Mouse (Mus musculus) hindbrain, embryonic 14.5 days (tissue): ENCODE results near the gene Prss35. TPM values are rescaled to one million over a fixed set of nuclear protein-coding genes. Genes with fewer than 3 reads are reported as not detected.

Experiments
- ATAC-seq: fragments of 200-750 bp; cut with Nextera tagmentation; 2 replicates; pipeline ENCODE4 v1.8.0; 2017; ENCODE audit warnings: moderate number of reproducible peaks, mild to moderate bottlenecking, moderate TSS enrichment, moderate library complexity; ENCODE audit not compliant: low FRiP score
- DNase-seq: peaks from one replicate; pipeline ENCODE4 v3.0.0-alpha.2; 2015; ENCODE audit warnings: low spot score
- H3K27ac ChIP-seq: fragments of 300-500 bp; sonication (generic); 2 replicates; pipeline ENCODE4 v1.5.1; 2014; ENCODE audit warnings: mild to moderate bottlenecking, moderate library complexity
- H3K27me3 ChIP-seq: fragments of 300-500 bp; sonication (generic); 2 replicates; pipeline ENCODE4 v1.6.1; 2014; ENCODE audit warnings: mild to moderate bottlenecking, low read length, mixed read lengths; ENCODE audit not compliant: control insufficient read depth, insufficient read depth
- H3K36me3 ChIP-seq: fragments of 300-500 bp; sonication (generic); replicated peaks from 2 replicates; pipeline ENCODE4 v1.6.1; 2014; ENCODE audit not compliant: control insufficient read depth, insufficient read depth
- H3K4me1 ChIP-seq: fragments of 300-500 bp; sonication (generic); replicated peaks from 2 replicates; pipeline ENCODE4 v1.6.1; 2014; ENCODE audit warnings: antibody characterized with exemption, low read length, mixed read lengths; ENCODE audit not compliant: control insufficient read depth, insufficient read depth
- H3K4me2 ChIP-seq: fragments of 300-500 bp; sonication (generic); replicated peaks from 2 replicates; pipeline ENCODE4 v1.6.1; 2014; ENCODE audit warnings: mild to moderate bottlenecking, moderate library complexity
- H3K4me3 ChIP-seq: fragments of 300-500 bp; sonication (generic); replicated peaks from 2 replicates; pipeline ENCODE4 v1.5.1; 2014; ENCODE audit warnings: mild to moderate bottlenecking, low read length
- H3K9ac ChIP-seq: fragments of 300-500 bp; sonication (generic); 2 replicates; pipeline ENCODE4 v1.6.1; 2014
- H3K9me3 ChIP-seq: fragments of 300-500 bp; sonication (generic); 2 replicates; pipeline ENCODE4 v1.6.1; 2016; ENCODE audit warnings: low read length; ENCODE audit not compliant: control insufficient read depth
- WGBS: fragments of 180-500 bp; shearing (Covaris S2); extraction: QIAGEN DNeasy Blood & Tissue Kit; methylation state at CpG from one replicate; pipeline ENCODE4 v1.1.7; 2014; 5-methylcytosine and 5-hydroxymethylcytosine counted together
- polyA plus RNA-seq: library from polyadenylated mRNA; unstranded; fragments of >200 nt; fragmentation: Nextera tagmentation; extraction: Ambion mirVana; gene quantifications from 2 replicates; pipeline ENCODE4 v1.2.1, GENCODE M21; 2014

Gene Prss35
- polyA plus RNA-seq, 1 experiment from 2014 or later, result 6.6 TPM

- Histone ChIP-seq H3K9ac (no peak overlapping the region), H3K36me3 (peaks cover 41% of the 10 kb centered on the region), H3K27me3 (no peaks in the 10 kb centered on the region), H3K9me3 (no peaks in the 10 kb centered on the region), H3K4me3 (no peak overlapping the region), H3K4me1 (no peaks in the 10 kb centered on the region), H3K4me2 (no peak overlapping the region), H3K27ac (no peak overlapping the region)
- DNase-seq, result peak; percentile 66
- 28% methylated on average over 3 of the region's 3 CpGs for WGBS
- ATAC-seq, result peak; percentile 62; the same call in 1 of the 2 replicates
Measured at GRCm38 (mm10) chr9:86800600-86801163, 57.2 kb downstream of the Prss35 start.

Other genes starting within 250 kb of the Prss35 start
- gene Pgm3, start 171.8 kb upstream of the Prss35 start, polyA plus RNA-seq, result 33.3 and 38.6 TPM in 2 replicates
- 26.6 and 31.7 TPM in 2 replicates for gene Rwdd2a, start 171.7 kb upstream of the Prss35 start, polyA plus RNA-seq
- 53.5 and 61.8 TPM in 2 replicates for gene Me1, start 47.7 kb upstream of the Prss35 start, polyA plus RNA-seq
- gene Snap91, start 137.0 kb downstream of the Prss35 start, polyA plus RNA-seq, result 92.3 and 105 TPM in 2 replicates